Mouse (Mus musculus) bone marrow macrophage, adult 2 months (primary cell): ENCODE measurements around the gene Dab1. TPM values are rescaled to one million over a fixed set of nuclear protein-coding genes. Genes with fewer than 3 reads are reported as not detected.

ENCODE experiments used
- H3K27ac ChIP-seq: 2 replicates; pipeline ENCODE4 v1.5.1; 2012; ENCODE audit warnings: low read depth, low read length; ENCODE audit not compliant: insufficient read depth
- H3K4me1 ChIP-seq: 2 replicates; pipeline ENCODE4 v1.6.1; 2012; ENCODE audit warnings: low read length; ENCODE audit not compliant: control insufficient read depth, insufficient read depth
- H3K4me3 ChIP-seq: 2 replicates; pipeline ENCODE4 v1.5.1; 2012; ENCODE audit warnings: mild to moderate bottlenecking, low read length, moderate library complexity; ENCODE audit not compliant: insufficient read depth
- CTCF ChIP-seq: IDR thresholded peaks from 2 replicates; pipeline ENCODE4 v1.5.1; 2012; ENCODE audit warnings: low read depth, mild to moderate bottlenecking, low read length, moderate library complexity
- POLR2A ChIP-seq: IDR thresholded peaks from 2 replicates; pipeline ENCODE4 v1.6.1; 2012; ENCODE audit warnings: mild to moderate bottlenecking, low read depth, low read length, borderline replicate concordance
- polyA plus RNA-seq: library from polyadenylated mRNA; stranded (reverse); fragments of >200 nt; gene quantifications from 2 replicates; pipeline ENCODE4 v1.2.4, GENCODE M21; 2012; ENCODE audit not compliant: missing spikeins, insufficient read depth, insufficient read length

Dab1 gene
- polyA plus RNA-seq, 1 experiment = not detected

DNA sequence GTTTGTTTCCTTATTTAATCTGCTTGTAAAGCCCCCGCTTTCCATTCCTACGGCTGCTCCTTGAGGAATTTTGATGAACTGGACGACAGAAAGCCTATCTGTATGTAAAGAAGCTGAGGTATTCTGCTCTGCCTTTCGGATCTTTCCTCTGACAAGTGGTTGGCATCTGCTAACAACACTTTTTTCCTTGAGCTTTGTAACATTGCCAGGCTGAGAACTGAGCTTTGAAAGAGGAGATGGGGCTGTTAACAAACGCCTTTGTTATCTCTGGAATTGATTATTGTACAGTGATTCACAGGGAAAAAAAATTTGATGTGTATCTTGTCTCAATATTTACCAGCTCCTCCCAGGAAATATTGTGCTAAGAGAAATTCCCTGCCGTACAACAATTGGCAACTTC lies 712.7 kb downstream of the Dab1 start:
- no peak for TF ChIP-seq CTCF
- no peak for TF ChIP-seq POLR2A
- Histone ChIP-seq H3K4me3 (no peak overlapping the region), H3K27ac (no peak overlapping the region), H3K4me1 (no peaks in the 10 kb centered on the region)

DNA sequence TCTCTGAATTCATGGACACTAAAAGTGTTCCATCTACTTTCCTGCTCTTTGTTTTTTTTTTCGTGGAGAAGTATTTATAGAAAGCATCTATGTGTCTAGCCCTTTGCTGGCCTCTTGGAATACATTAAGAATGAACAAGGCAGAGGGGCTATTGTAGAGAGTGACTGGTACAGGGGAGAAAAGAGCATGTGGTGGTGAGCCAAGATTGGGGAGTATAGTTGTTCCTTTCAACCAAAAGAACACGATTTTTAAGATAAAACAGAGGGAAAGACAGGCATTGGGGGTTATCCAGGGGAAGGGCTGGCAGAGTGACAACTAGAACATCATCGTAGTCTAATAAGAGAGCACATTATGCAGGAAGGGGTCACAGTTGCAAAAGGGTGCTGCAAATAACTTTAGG lies 713.2 kb downstream of the Dab1 start:
- TF ChIP-seq CTCF (no peak), POLR2A (no peak)
- no peak overlapping the region for H3K4me3 ChIP-seq
- no peaks in the 10 kb centered on the region for H3K4me1 ChIP-seq
- no peak overlapping the region for H3K27ac ChIP-seq

DNA sequence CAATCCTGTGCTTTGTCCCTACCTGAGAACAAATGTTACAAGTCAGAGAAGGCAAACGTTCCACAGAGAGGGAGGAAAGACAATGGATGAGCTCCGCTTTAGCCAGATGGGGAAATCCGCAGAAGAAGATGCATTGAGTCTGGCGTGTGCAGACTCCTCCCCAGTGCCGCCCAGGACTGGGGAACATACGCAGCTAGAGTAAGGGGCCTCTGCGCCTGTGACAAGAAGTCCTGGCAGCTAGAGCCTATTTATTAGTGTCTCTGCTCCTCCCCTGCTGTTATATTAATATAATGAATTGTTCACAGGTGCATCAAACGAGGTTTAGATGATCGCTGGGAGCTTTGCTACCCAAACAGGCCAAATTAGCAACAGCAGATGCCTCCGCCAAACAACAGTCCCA lies 718.1 kb downstream of the Dab1 start:
- no peak overlapping the region for H3K4me3 ChIP-seq
- TF ChIP-seq POLR2A = no peak
- TF ChIP-seq CTCF = no peak
- H3K4me1 ChIP-seq = no peaks in the 10 kb centered on the region
- H3K27ac ChIP-seq = no peak overlapping the region

DNA sequence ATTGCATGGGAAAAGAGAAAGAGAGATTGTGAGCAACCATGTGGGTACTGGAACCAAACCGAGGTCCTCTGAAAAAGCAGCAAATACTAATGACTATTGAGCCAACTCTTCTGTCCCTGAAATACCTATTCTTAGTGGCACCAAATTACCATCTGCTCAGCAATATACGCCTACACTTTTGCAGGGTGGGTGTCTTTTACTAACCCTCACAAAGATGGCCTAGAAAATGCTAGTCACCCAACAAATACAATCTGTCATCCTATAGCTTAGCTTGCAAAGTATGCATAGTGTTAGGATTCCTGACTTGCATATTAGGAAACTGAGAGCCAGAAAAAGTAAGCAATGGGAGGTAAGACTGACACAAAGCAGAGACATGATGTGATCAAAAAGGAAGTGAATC lies 719.2 kb downstream of the Dab1 start:
- TF ChIP-seq CTCF (no peak), POLR2A (no peak)
- Histone ChIP-seq H3K4me1 (no peaks in the 10 kb centered on the region), H3K27ac (no peak overlapping the region), H3K4me3 (no peak overlapping the region)

DNA sequence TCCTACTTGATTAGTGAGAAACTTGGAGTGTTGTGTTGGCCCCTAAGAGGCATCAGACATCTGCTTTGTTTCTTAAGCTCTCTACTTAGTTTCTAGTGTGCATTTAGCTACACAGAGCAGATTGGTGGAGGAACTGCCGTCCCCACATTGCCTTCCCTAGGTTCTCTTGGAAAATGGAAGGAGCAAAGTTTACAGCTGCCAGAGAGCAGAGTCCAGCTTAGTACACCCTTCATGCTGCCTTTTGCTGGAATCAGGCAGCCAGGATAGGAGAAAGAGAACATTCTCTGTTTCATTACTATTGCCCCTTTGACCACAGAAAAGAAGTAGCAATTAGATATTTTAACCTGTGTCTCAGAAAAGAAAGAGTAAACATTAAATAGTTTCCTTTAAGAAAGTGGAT lies 742.2 kb downstream of the Dab1 start:
- TF ChIP-seq CTCF (no peak), POLR2A (no peak)
- H3K4me3 ChIP-seq = no peak overlapping the region
- H3K27ac ChIP-seq = no peak overlapping the region
- H3K4me1 ChIP-seq = no peaks in the 10 kb centered on the region

DNA sequence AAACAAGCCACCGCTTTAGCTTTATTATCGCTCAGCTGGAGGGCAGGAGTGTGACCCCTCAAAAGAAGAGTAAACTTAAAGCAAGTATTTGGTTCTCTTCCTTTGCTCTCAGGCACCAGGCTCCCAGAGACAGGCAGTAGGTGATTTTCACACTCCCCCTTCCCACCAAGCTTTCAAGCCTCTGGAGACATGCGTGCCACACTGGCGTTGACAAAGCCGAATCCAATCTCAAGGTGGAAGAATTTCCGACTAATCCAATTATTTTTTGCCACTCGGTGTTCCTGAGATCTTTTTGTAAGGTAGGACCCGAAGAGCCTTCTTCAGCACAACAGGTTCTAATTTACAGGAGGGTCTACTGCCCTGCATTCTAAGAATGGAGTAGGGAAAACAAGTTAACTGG lies 747.3 kb downstream of the Dab1 start:
- TF ChIP-seq CTCF = no peak
- no peak for TF ChIP-seq POLR2A
- Histone ChIP-seq H3K27ac (no peak overlapping the region), H3K4me3 (no peak overlapping the region), H3K4me1 (no peaks in the 10 kb centered on the region)

DNA sequence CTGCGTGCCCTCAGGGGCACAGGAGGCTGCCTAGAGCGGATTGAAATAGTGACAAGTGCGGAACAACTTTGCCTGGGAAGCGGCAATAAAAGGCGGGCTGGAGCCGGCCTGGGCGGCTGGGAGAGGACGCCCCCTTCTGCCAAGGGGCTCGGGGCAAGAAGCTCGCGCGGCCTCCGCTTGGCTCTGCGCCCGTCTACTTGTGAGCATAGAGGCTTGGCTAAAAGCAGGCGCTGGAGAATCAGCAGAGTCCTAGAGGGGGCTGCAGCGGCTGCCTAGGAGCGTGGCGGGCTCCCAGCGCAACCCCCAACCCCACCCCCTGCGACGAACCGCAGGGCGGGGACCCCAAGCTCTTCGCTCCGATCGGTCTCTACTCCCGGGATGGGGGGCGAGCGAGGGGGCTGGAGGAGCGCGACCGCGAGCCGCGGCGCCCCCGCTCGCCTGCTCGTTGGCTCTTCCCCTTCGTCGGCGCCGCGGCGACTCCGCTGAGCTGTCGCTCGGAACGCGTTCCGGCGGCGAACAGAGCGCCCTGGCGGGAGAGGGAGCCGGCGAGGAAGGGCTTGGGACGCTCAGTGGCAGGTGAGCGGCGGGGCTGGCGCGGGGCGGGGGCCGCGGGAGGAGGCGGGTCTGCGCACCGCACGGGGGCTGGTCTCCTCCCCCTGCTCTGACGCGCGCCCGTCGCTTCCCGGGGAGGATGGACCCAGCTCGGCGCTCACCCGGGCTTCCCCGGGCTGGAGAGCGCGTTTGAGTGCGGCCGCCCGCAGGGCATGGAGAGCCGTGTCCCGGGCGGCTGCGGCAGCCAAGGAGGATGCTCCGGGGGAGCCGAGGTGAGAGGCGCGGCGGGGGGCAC lies 748.0 kb downstream of the Dab1 start:
- TF ChIP-seq CTCF (no peak), POLR2A (no peak)
- no peak overlapping the region for H3K27ac ChIP-seq
- no peak overlapping the region for H3K4me3 ChIP-seq
- no peaks in the 10 kb centered on the region for H3K4me1 ChIP-seq

DNA sequence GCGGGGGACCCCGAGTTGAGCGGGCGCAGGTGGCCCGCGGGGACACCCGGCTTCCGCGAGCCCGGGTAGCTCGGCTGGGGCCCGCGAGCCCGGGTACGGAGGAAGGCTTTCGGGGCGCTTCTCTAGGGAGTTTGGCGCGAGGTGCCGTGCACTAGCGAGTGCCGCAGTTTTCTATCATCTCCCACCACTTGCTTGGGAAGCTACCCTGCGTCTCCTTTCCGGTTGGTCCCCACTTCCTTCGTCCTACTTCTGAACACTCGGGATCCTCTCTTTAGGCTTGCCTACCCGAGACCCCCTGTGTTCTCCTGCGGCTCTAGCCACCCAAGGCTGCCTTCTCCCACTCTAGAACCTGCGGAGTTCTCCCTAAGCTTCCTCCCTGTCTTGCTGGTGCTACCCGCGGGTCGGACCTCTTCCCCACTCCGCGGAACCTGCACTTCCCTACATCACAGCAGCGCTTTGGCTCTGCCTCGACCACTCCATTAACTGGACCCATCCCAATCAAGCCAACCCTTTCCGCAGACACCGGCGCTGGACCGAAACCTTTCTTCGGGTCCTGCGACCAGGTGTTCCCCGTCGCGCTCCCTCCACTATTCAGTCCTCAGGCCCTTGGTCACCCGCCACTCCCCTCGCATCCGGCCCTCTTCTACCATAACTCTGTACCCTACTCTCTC lies 748.7 kb downstream of the Dab1 start:
- TF ChIP-seq POLR2A (no peak), CTCF (no peak)
- no peaks in the 10 kb centered on the region for H3K4me1 ChIP-seq
- H3K27ac ChIP-seq = no peak overlapping the region
- H3K4me3 ChIP-seq = no peak overlapping the region

DNA sequence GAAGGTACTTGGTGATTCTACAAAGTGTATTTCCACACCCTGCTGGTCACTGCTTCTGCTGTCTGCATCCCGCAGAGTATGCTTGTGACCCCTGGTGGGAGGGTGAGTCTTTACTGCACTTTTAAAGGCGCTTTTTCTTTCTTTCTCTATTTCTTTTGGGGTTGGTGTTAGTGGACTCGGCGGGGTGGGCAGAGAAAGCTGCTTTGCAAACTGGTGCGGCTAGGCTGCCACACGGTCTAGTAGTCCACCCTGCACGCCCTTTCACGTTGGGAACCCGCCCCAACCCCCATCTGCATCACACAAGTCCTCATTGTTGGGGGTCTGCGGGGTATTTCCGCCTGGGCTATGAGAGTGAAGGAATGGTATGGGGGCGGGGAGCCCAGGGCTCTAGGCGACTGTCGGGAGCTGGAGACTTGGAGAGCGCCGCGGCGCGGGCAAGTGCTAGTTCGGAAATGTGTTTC lies 749.4 kb downstream of the Dab1 start:
- TF ChIP-seq CTCF (no peak), POLR2A (no peak)
- H3K27ac ChIP-seq = no peak overlapping the region
- H3K4me1 ChIP-seq = no peaks in the 10 kb centered on the region
- no peak overlapping the region for H3K4me3 ChIP-seq

DNA sequence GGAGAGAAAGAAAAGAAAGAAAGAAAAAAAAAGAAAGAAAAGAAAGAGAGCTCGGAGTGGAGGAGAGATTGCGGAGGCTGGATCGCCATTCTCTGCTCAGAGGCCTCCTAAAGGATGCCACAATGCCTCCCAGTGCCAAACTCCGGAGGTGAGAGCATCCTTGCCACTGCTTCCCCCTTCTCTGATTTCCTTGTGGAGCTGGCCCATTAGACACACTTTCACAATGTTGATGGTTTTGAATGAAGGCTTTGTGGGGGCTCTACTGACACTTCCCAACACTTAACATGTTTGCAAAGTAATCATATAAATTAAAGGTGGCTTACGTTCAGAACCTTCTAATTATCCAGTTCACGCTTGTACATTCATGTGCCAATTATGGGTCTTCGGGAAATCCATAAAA lies 749.9 kb downstream of the Dab1 start:
- H3K4me3 ChIP-seq = no peak overlapping the region
- H3K4me1 ChIP-seq = no peaks in the 10 kb centered on the region
- no peak for TF ChIP-seq CTCF
- TF ChIP-seq POLR2A = no peak
- H3K27ac ChIP-seq = no peak overlapping the region
